Mouse (Mus musculus) C2C12 (cell line): ENCODE results near the gene Lrmda. TPM values are rescaled to one million over a fixed set of nuclear protein-coding genes. Genes with fewer than 3 reads are reported as not detected.
A peak's percentile ranks its signal among the peaks of the same experiment; 100 is the strongest.

Experiments used
- H3K27me3 ChIP-seq: one replicate; pipeline ENCODE4 v1.6.1; 2011; ENCODE audit not compliant: control insufficient read depth, insufficient read depth, insufficient read length
- H3K36me3 ChIP-seq: one replicate; pipeline ENCODE4 v1.6.1; 2011; ENCODE audit not compliant: control insufficient read depth, insufficient read depth
- H3K4me3 ChIP-seq: one replicate; pipeline ENCODE4 v1.5.1; 2011; ENCODE audit warnings: mild to moderate bottlenecking, control low read depth; ENCODE audit not compliant: poor library complexity, insufficient read depth, severe bottlenecking
- H3K79me2 ChIP-seq: one replicate; pipeline ENCODE4 v1.6.1; 2011; ENCODE audit not compliant: control insufficient read depth, insufficient read depth
- H3K79me3 ChIP-seq: one replicate; pipeline ENCODE4 v1.6.1; 2011; ENCODE audit warnings: low read depth, control low read depth
- H3ac ChIP-seq: one replicate; pipeline ENCODE3; 2011; ENCODE audit warnings: low read depth; ENCODE audit not compliant: control insufficient read depth, insufficient read length
- CEBPB ChIP-seq: IDR thresholded peaks from one replicate; pipeline ENCODE4 v1.6.1; 2011; ENCODE audit warnings: low read depth, mild to moderate bottlenecking, control low read depth, moderate library complexity
- CTCF ChIP-seq: IDR thresholded peaks from one replicate; pipeline ENCODE4 v1.5.1; 2011; ENCODE audit not compliant: control insufficient read depth, insufficient read depth, insufficient read length
- FOSL1 ChIP-seq: IDR thresholded peaks from one replicate; pipeline ENCODE4 v1.8.0; 2011; ENCODE audit warnings: mild to moderate bottlenecking, low read length; ENCODE audit not compliant: poor library complexity, insufficient read depth, severe bottlenecking
- MAX ChIP-seq: IDR thresholded peaks from one replicate; pipeline ENCODE4 v1.6.1; 2011; ENCODE audit warnings: mild to moderate bottlenecking, control low read depth
- MYOD1 ChIP-seq: IDR thresholded peaks from one replicate; pipeline ENCODE4 v1.6.1; 2011; ENCODE audit warnings: low read depth; ENCODE audit not compliant: control insufficient read depth, insufficient read length
- MYOG ChIP-seq: IDR thresholded peaks from one replicate; pipeline ENCODE4 v1.6.1; 2011; ENCODE audit not compliant: control insufficient read depth, insufficient read length; ENCODE audit errors: extremely low read depth
- USF1 ChIP-seq: IDR thresholded peaks from one replicate; pipeline ENCODE4 v1.6.1; 2011; ENCODE audit warnings: low read depth, mild to moderate bottlenecking, control low read depth, moderate library complexity
- polyA plus RNA-seq: library from polyadenylated mRNA; unstranded; fragments of >200 nt; fragmentation: generic; extraction: Trizol; gene quantifications from one replicate; pipeline ENCODE4 v1.2.1, GENCODE M21; 2012; ENCODE audit warnings: missing spikeins

The Lrmda gene
- polyA plus RNA-seq, 1 experiment = not detected

- Histone ChIP-seq H3ac (no peak overlapping the region), H3K36me3 (no peaks in the 10 kb centered on the region), H3K4me3 (no peak overlapping the region), H3K79me2 (no peaks in the 10 kb centered on the region), H3K27me3 (no peaks in the 10 kb centered on the region), H3K79me3 (no peaks in the 10 kb centered on the region)
- TF ChIP-seq MAX = no peak
- TF ChIP-seq CEBPB = no peak
Observed at GRCm38 (mm10) chr14:22609261-22610245, 590.0 kb downstream of the Lrmda start.

GRCm38 (mm10) chr14:22611011-22611410 lies 591.5 kb downstream of the Lrmda start:
- no peak overlapping the region for H3ac ChIP-seq
- no peak for TF ChIP-seq CTCF
- TF ChIP-seq CEBPB = no peak
- no peak for TF ChIP-seq MYOD1
- TF ChIP-seq USF1 = no peak
- no peak for TF ChIP-seq FOSL1
- no peak for TF ChIP-seq MAX
- TF ChIP-seq MYOG = no peak
- no peak overlapping the region for H3K4me3 ChIP-seq
- H3K27me3 ChIP-seq = no peaks in the 10 kb centered on the region
- H3K79me2 ChIP-seq = no peaks in the 10 kb centered on the region
- H3K36me3 ChIP-seq = no peaks in the 10 kb centered on the region
- no peaks in the 10 kb centered on the region for H3K79me3 ChIP-seq

- Histone ChIP-seq H3K4me3 (no peak overlapping the region), H3K79me3 (no peaks in the 10 kb centered on the region)
Observed at GRCm38 (mm10) chr14:22620191-22620590, 600.7 kb downstream of the Lrmda start.

GRCm38 (mm10) chr14:22621941-22622340 lies 602.4 kb downstream of the Lrmda start:
- Histone ChIP-seq H3K4me3 (no peak overlapping the region), H3K79me3 (no peaks in the 10 kb centered on the region), H3K27me3 (no peaks in the 10 kb centered on the region), H3ac (no peak overlapping the region), H3K36me3 (no peaks in the 10 kb centered on the region), H3K79me2 (no peaks in the 10 kb centered on the region)
- TF ChIP-seq FOSL1 (no peak), USF1 (no peak), MYOG (no peak), CEBPB (no peak)

More at GRCm38 (mm10) chr14:22620191-22620590, 600.7 kb downstream of the Lrmda start:
- Histone ChIP-seq H3K36me3 (no peaks in the 10 kb centered on the region), H3ac (no peak overlapping the region), H3K27me3 (no peaks in the 10 kb centered on the region), H3K79me2 (no peaks in the 10 kb centered on the region)
- TF ChIP-seq MYOG = no peak
- no peak for TF ChIP-seq CTCF
- TF ChIP-seq MYOD1 = peak; percentile 11
- no peak for TF ChIP-seq USF1
- no peak for TF ChIP-seq FOSL1
- TF ChIP-seq CEBPB = no peak

GRCm38 (mm10) chr14:22627105-22627829 lies 607.8 kb downstream of the Lrmda start:
- Histone ChIP-seq H3ac (no peak overlapping the region), H3K4me3 (no peak overlapping the region), H3K27me3 (no peaks in the 10 kb centered on the region), H3K36me3 (no peaks in the 10 kb centered on the region), H3K79me2 (no peaks in the 10 kb centered on the region), H3K79me3 (no peaks in the 10 kb centered on the region)
- TF ChIP-seq CEBPB (no peak), MYOG (no peak), FOSL1 (no peak), USF1 (no peak), MAX (no peak)

- TF ChIP-seq USF1 (no peak), MAX (no peak), CTCF (no peak), FOSL1 (no peak), MYOD1 (no peak), CEBPB (no peak), MYOG (no peak)
- no peaks in the 10 kb centered on the region for H3K79me3 ChIP-seq
- no peaks in the 10 kb centered on the region for H3K36me3 ChIP-seq
- no peak overlapping the region for H3ac ChIP-seq
- H3K4me3 ChIP-seq = no peak overlapping the region
- no peaks in the 10 kb centered on the region for H3K27me3 ChIP-seq
- H3K79me2 ChIP-seq = no peaks in the 10 kb centered on the region
Observed at GRCm38 (mm10) chr14:22630361-22630867, 610.9 kb downstream of the Lrmda start.
